Mouse (Mus musculus): Measurements from ENCODE around the gene Nol4l. TPM values are rescaled to one million over a fixed set of nuclear protein-coding genes. Genes with fewer than 3 reads are reported as not detected.
A peak's percentile ranks its signal among the peaks of the same experiment; 100 is the strongest.

The Nol4l gene
- total RNA-seq, 4 experiments from 2014 or later = 2.2 to 3.6 (median 3.0) TPM

GRCm38 (mm10) chr2:153445137-153446016 is 84.4 kb downstream of the Nol4l start:
- DNase-seq (ENCODE audit: low spot score) = no peak

GRCm38 (mm10) chr2:153444254-153445136 is 85.3 kb downstream of the Nol4l start:
- DNase-seq (ENCODE audit: low spot score) = peak; percentile 46

- peak; percentile 41 for DNase-seq (ENCODE audit: low spot score)
Measured at GRCm38 (mm10) chr2:153443434-153444240, 86.1 kb downstream of the Nol4l start.

- DNase-seq (ENCODE audit: low spot score) = no peak
Measured at GRCm38 (mm10) chr2:153442720-153443119, 87.1 kb downstream of the Nol4l start.

GRCm38 (mm10) chr2:153441228-153441627 is 88.5 kb downstream of the Nol4l start:
- no peak for DNase-seq (ENCODE audit: low spot score)

- no peak for DNase-seq (ENCODE audit: low spot score)
Measured at GRCm38 (mm10) chr2:153440755-153441154, 89.0 kb downstream of the Nol4l start.

GRCm38 (mm10) chr2:153437306-153437659 is 92.5 kb downstream of the Nol4l start:
- no peak for DNase-seq (ENCODE audit: low spot score)

GRCm38 (mm10) chr2:153436641-153437305 is 93.0 kb downstream of the Nol4l start:
- DNase-seq (ENCODE audit: low spot score) = peak; percentile 60

- DNase-seq (ENCODE audit: low spot score) = no peak
Measured at GRCm38 (mm10) chr2:153434880-153435831, 94.6 kb downstream of the Nol4l start.

- DNase-seq (ENCODE audit: low spot score) = no peak
Measured at GRCm38 (mm10) chr2:153433859-153434258, 95.9 kb downstream of the Nol4l start.

- DNase-seq (ENCODE audit: low spot score) = no peak
Measured at GRCm38 (mm10) chr2:153432492-153432891, 97.3 kb downstream of the Nol4l start.

GRCm38 (mm10) chr2:153430571-153430970 is 99.2 kb downstream of the Nol4l start:
- no peak for DNase-seq (ENCODE audit: low spot score)

GRCm38 (mm10) chr2:153428485-153428884 is 101.3 kb downstream of the Nol4l start:
- no peak for DNase-seq (ENCODE audit: low spot score)

GRCm38 (mm10) chr2:153426931-153427330 is 102.8 kb downstream of the Nol4l start:
- DNase-seq (ENCODE audit: low spot score) = no peak

GRCm38 (mm10) chr2:153425998-153426670 is 103.6 kb downstream of the Nol4l start:
- DNase-seq (ENCODE audit: low spot score) = no peak

GRCm38 (mm10) chr2:153425124-153425844 is 104.5 kb downstream of the Nol4l start:
- DNase-seq (ENCODE audit: low spot score) = no peak

GRCm38 (mm10) chr2:153424557-153424956 is 105.2 kb downstream of the Nol4l start:
- DNase-seq (ENCODE audit: low spot score) = no peak

- peak; percentile 34 for DNase-seq (ENCODE audit: low spot score)
Measured at GRCm38 (mm10) chr2:153423113-153423512, 106.7 kb downstream of the Nol4l start.

GRCm38 (mm10) chr2:153422051-153422450 is 107.7 kb downstream of the Nol4l start:
- no peak for DNase-seq (ENCODE audit: low spot score)

Data from heart, adult 8-10 months (tissue).